Mouse (Mus musculus) common myeloid progenitor, adult 5-6 weeks (primary cell): ENCODE data around the gene Adrb1. TPM values are rescaled to one million over a fixed set of nuclear protein-coding genes. Genes with fewer than 3 reads are reported as not detected.

Source experiments
- ATAC-seq: replicated peaks from 2 replicates; pipeline ENCODE4 v1.8.0; 2016; ENCODE audit warnings: low read depth, mild to moderate bottlenecking, moderate TSS enrichment, inconsistent platforms; ENCODE audit not compliant: poor library complexity, severe bottlenecking
- total RNA-seq: library from RNA; stranded (forward); fragments of 200-1000, 187-1606 nt; gene quantifications from 2 replicates; pipeline ENCODE4 v1.2.3, GENCODE M21; 2017

The Adrb1 gene
- total RNA-seq, result not detected in 2 replicates

DNA sequence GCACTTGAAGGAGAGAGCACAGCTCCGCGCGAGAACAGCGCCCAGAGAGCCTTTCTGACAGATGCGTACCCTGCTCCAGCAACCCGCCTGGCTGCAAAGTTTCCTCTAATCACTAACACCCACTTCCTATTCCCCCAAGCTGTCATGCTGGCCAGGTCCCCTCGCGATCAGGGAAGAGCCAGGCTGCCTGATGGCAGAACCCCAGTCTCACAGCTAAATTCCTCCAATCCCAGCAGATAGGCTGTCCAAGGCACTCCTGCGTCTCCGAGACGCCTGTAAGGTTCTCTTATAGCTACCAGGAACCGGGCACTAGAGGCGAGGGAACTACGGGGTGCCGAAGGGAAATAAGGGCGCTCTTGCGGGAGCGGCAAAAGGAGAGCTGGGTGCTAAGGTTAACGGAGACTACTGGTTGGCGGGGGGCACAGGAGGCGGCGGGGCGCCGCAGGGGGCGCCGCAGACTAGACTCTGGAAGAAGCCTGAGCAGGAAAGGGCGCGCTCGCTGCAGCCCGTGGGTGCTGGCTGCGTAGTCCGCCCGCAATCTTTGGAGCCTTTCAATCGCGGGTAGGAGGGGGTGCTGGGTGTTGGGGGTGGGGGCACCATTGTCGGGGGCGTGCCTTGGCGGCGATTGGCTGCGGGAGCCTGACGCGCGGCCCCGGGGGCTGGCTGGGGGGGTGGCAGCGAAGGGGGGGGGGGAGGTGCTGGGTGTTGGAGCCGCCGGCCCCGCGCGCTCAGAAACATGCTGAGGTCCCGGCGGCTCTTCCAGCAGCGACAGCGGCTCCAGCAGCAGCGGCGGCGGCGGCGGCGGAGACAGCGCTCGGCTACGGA is at the start of gene Adrb1:
Gene Adrb1, plus strand, starts transcription at position 813 of the 825 bp plus-strand sequence.
- 0 out of 2 replicates have a peak, but pooled peaks have one; percentile 27 for ATAC-seq

DNA sequence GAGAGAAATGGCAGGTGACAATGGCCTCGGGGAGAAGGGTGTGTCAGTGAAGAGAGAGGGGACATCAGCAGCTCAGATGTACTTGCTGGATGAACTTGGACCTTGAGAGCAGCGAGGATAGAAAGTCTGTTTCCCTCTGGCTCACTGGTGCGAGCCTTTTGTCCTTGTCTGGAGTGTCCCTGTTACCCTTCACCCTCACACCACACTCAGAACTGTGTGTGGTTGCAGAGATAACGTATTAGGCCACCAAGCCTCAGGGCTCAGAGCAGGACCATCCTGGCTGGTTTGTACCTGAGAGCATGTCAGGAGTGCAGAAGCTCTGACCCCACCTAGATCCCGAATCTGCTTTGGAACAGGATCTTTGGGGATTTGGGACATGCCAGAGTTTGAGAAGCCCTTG is 46.3 kb upstream of the Adrb1 start:
- no peak for ATAC-seq

DNA sequence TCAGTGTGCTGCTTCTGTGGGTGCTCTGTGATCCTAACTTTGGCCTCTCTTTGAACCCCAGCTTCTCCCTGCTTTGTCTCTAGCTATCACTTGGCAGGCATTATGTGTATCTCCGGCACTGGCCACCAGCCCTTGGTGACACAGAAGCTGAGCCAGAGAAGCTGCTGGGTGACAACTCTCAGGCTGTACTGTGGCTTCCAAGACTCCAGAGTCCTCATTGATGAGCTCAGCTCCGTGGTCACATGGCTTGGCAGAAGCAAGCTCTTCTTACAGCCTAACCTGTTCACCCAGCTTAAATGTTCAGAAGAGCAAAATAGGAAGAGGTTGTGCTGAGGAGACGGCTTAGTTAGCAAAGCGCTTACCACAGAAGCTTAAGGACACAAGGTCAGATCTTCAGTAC is 45.5 kb upstream of the Adrb1 start:
- ATAC-seq, result no peak

DNA sequence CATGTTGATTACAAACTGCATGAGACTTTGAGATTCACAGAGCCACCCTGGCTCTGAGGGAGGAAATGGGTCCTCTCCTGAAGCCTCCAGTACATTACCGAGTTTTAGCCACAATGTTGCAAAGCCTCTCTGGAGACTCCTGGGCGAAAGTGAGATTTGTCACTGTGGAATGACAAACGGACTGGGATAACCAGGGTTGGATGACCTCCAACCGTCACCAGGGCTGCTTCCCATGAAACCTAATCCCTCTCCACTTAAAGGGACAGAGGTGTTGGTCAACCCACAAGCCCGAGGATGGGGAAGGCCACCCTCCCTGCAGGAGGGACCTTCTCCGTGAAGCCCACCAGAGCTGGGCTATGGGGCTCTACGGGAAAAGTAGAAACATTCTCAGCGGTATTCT is 44.4 kb upstream of the Adrb1 start:
- no peak for ATAC-seq

DNA sequence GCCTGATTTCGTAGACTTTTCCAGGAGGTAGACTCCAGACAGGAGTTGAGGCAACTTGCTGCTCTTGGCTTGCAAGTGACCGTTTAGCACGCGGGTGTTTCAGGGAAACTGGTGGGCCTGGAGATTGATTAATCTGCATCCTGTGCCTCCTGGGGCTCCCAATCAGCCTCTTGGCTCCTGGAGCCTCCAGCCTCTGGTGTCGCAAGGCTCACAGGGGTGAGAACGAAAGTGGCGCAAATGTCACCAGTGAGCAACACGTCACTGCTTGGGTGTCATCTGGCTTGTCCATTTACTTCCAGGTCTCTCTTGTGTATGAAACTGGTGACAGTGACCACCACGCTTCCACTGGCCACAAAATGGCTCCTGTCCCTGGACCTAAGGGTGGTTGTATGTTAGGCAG is 43.5 kb upstream of the Adrb1 start:
- no peak for ATAC-seq

DNA sequence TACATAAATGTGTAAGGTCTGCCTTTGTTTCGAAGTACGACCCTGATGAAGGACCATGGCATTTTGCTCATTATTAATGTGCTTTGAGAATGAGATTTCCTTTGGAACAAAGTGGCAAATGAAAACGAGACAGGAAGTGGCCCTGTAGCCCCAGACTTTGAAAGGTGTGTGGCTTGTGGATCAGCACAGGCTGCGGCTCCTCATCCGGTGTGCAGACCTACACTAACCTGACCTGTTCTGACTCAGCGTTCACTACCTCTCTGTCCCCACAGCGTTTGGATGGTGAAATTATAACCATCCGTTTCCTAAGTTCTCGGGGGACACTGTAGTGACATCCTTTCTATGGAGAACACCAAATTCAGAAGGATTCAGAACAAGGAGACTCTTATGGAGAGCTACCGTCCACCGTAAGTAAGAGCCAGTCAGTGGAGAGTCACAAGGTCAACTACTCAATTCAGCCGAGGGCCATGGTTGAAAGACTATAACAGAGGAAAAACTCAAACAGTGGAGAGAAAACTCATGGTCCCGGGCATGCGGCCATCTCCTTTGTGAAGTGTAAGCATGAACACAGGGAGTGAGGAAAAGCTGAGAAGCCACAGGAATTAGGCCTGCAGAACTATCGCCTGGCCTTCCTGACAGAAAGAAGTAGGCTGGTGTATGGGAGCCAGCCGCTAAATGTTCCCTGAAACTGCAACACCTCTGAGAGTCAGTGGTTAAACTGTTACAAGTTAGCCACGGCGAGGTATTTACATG is 42.6 kb upstream of the Adrb1 start:
- ATAC-seq, result no peak

DNA sequence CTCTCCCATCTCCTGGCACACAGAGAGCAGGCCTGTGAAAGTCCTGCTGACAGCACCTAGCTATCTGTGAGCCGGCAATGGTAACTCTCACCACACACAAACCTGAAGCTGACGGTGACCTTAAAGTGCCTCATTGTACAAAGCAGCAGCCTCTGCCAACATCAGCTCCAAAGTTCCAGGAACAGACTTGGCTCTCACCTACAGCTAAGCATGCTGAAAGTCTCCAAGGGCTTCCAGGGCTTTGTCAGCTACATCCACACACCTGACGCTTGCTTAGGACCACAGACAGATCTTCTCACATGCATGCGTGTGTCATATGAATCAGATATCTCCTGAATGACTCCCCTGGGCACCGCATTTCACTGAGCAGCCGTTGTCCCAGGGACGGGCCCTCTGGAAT is 42.0 kb upstream of the Adrb1 start:
- ATAC-seq, result no peak

DNA sequence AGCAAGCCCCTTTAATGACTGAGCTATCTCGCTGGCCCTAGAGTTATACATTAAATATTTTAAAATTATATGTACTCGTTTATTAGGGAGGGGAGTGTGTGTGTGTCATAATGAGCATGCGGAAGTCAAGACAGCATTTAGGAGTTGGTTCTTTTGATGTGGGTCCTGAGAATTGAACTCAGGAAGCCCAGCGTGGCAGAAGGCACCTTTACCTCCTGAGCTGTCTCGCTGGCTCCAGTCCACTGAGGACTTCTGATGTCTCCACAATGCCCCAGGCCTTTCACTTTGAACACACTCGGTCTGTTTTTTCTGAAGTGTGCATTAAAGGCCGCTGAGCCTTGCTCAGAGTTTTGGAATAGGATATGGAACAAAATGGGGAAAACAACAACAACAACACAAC is 39.7 kb upstream of the Adrb1 start:
- ATAC-seq, result no peak

DNA sequence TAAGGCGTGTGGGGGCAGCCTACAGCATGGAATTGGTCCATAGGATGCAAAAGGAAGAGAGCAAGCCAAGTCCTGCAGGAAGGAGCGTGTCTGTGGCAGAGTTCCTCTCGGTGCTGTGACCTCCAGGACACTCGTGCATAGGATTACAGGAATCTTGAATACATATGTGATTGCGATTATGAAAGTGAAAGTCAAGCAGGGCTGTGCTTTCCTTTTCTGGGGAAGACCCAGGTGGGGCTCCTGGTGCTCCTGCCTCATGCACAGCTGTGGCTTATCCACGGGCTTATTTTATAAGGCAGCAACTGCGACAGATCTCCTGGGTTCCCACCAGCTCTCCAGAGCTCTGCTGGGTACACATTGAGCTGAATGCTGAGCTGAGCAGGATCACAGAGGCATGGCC is 39.2 kb upstream of the Adrb1 start:
- no peak for ATAC-seq

DNA sequence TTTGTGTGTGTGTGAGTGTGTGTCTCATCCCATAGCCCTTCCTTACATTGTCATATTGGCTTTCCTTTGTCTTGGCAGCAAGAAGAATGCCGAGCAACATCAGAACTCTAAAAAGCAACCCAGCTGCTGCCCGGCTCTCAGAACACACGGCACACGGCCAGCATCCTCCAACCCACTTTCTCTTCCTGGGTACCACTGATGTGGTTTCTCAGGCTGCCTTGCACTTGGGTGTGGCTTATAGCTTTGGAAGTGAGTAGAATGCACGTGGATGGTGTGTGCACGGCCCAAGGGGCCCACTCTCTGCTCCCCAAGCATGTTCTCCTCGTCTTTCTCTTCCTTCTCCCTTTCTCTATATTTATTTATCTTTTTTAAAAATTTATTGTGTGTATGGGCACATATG is 36.5 kb upstream of the Adrb1 start:
- no peak for ATAC-seq

DNA sequence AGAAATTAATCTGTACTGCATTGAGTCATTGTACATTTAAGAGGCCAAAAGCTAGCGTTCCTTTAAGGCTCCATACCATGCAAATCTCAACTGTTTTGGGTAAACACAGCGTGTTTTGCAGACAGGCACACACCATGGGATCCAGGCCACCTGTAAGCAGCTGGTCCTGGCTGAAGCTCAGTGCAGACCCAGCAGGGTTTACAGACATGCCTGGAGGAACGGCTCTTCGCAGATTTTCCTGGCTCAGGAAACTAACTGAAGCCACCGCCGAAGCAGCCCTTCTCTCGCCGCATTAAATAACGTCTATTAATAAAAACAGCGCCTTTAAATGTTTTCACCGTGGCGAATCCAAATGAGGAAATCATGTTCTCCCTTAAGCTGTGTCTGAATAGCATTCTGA is 35.8 kb upstream of the Adrb1 start:
- no peak for ATAC-seq

DNA sequence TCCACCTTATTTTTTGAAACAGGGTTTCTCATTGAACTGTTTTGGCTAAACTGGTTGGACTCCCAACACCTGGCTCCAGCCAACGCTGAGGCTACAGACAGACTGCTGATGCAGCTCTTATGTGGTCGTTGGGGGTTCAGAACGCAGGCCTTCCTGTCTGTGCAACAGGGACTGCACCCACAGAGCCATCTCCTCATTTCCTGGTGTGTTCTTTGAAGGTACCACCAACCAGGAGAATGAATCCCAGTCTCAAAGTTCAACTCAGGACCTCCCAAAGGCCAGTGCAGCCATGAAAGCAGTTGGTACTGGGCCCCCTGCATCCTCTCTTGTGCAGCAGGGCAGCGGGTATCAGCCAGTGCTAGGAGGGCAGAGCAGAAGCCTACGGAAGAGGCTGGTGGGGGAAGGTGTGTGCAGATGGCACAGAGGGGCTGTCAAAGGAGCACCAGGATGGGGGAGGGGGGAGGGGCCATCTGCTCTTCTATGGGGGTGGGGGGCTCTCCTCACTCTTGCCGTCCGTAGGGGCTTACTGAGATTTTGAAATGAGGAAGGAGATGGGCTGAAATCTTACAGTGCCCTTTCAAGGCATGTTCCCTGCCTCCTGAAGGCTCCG is 34.9 kb upstream of the Adrb1 start:
- no peak for ATAC-seq

DNA sequence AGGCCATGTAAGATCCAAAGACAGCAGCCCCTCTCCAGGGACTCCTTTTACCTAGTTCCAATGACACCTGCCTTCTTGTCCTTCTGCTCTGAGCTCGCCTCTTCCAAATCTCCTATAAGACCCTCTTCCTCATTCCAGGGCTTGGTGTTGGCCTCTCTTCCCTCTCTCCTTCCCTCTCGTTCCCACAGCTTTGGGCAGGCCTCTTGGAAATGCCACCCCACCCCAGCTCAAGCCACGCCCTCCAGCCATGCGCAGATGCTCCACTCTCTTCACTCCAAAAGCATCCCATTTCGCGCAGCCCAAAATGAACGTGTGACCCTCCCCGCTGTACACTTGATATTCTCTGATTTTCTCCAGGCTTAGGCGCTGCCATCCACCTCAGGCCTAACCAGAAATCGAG is 34.3 kb upstream of the Adrb1 start:
- no peak for ATAC-seq

DNA sequence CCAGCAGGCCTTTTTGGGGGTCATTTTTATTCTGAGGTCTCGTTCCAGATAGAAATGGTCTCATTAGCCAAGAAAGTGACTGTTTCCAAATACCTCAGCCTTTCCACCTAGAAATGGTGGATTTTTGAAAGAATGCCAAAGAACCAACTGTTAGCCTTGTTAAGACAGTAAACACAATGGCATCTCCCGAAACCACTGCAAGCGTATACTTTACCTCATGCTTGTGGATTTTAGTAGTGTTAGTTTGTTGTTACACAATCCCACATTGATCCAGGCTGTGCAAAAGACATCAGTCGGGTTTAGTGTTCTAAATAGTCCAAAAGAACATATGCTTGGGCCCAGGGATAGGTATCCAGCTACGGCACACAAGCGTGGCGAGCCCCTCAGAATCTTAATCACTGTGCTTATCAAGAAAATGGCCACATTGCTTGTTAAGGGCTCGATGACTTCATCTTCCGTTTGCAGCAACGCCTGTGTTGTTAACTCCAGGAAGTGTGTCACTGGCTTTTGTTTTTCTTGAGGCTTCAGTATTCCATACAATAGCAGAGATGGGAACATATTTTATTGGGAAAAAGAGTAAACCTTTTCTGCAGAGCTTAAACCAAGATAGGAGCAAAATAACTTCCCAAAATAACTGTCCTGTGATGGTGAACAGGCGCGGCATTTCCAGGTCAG is 33.2 kb upstream of the Adrb1 start:
- no peak for ATAC-seq

DNA sequence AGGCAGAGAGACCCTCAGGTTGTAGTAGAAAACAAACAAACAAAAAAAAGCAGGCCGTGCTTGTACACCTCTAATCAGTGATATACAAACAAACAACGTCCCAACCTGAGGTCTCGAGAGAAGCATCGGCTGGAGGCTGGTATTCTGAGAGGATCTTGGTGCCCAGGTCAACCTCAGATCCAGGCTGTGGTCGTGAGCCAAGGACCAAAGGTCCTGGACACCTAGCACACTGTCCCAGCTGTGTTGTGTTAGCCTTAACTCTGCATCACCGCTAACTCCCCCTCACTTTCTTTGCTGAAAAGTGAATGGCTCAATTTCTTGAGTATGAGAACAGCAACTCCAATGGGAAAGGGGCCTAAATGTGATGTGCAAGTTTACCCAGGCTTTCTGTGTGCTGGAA is 32.5 kb upstream of the Adrb1 start:
- ATAC-seq, result no peak

DNA sequence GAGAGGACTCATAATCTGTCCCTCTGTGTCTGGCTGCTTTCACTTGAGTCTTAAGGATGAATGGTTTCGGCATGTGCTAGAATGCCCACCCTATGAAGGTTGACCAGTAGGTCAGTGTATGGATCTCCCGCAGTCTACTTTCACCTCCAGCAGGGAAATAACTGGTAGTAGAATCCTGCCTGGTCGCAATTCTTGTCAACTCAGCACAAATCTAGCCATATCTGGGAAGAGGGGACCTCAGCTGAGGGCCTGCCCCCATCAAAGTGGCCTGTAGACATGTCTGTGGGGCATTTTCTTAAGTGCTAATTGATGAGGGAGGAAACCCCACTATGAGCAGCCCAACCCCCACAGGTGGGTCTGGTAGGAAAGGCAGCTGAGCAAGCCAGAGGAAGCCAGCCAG is 30.9 kb upstream of the Adrb1 start:
- no peak for ATAC-seq

DNA sequence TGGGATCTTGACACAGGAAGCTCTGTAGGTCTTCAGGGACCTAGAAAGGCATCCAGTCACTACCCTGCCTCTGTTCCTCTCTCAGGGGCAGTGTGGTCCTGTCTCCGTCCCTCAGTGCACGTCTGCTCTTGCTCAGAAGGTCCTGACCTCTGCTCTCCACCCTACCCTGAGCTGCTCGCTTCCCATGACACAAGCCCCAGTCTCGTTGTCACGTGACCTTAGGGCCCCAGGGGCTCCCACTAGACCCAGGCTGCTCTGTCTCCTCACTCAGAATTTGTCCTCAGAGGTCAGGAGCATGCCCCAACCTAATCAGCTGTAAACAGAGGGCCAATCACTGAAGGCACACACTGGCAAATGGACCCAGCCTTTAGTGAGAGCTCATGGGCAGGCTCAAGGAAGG is 29.5 kb upstream of the Adrb1 start:
- ATAC-seq, result no peak

DNA sequence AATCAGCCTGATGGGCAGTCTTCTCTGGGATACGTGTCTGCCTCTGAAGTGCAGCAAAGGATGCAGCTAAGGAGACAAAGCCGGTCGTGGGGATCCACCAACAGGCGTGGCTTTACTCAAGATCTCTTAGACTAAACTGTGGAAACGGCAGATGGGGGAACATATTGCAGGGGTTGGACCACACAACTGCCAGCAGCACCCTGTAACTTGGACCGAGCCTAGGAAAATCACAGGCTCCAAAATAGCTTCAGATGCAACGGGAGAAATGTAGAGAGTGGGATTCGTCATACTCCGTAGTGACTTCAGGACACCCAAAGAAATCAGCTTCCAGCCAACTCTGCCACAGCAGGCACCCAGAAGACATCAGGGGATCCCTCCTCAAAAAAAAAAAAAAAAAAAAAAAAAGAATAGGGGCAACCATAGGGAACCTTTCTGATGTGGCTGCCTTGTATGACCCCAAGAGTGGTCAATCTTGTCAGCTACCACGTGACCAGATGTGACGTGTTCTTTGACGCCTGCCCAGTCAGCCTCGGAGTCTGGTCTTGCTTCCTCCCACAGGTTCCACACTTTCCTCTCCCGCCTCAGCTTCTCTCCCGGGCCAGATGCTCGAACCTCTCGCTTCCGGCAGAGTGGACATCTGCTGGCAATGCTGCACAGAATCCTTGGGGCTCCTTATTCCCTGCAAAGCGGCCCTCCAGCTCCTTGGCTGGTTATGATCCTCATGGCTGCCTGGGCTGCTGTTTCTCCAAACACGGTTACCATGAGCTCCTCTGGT is 24.4 kb upstream of the Adrb1 start:
- no peak for ATAC-seq

DNA sequence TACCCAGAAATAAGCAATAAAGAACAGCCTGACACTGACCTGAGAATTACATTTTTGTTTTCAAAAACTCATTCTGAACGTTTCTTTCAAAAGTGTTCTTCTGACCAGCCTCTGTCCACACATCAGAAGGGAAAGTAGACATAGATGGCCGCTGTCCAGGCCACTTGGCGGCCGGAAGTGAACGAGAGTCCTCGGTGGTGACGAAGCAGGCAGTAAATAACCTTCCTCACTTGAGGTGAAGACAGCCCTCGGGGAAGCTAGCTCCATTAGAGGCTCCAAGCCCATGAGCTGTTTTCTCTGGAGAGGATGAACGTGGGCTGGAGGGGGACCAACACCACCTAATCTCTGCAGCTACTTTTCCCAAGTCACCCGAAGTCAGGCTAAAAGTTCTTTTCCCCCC is 21.2 kb upstream of the Adrb1 start:
- no peak for ATAC-seq
